Mouse (Mus musculus) liver, adult 2 months (tissue): ENCODE results near the gene Lrfn1. TPM values are rescaled to one million over a fixed set of nuclear protein-coding genes. Genes with fewer than 3 reads are reported as not detected.
A peak's percentile ranks its signal among the peaks of the same experiment; 100 is the strongest.

ENCODE experiments used
- DNase-seq: peaks from one replicate; pipeline ENCODE4 v3.0.0-alpha.2; 2011; ENCODE audit warnings: low read depth, low spot score; ENCODE audit errors: extremely low read depth
- H3K27ac ChIP-seq: fragments of 200-500 bp; replicated peaks from 2 replicates; pipeline ENCODE4 v1.5.1; 2012; ENCODE audit warnings: low read depth, mild to moderate bottlenecking, control low read depth, inconsistent platforms, low read length; ENCODE audit not compliant: insufficient read depth
- H3K27me3 ChIP-seq: fragments of 200-500 bp; 2 replicates; pipeline ENCODE4 v1.6.1; 2012; ENCODE audit warnings: mild to moderate bottlenecking, moderate library complexity, low read length, inconsistent platforms; ENCODE audit not compliant: control insufficient read depth, insufficient read depth
- H3K36me3 ChIP-seq: fragments of 200-500 bp; 2 replicates; pipeline ENCODE4 v1.6.1; 2012; ENCODE audit warnings: low read length, inconsistent platforms; ENCODE audit not compliant: control insufficient read depth, insufficient read depth
- H3K4me1 ChIP-seq: fragments of 200-500 bp; 2 replicates; pipeline ENCODE4 v1.6.1; 2011; ENCODE audit warnings: low read length; ENCODE audit not compliant: control insufficient read depth, insufficient read depth
- H3K4me3 ChIP-seq: fragments of 200-500 bp; 2 replicates; pipeline ENCODE4 v1.5.1; 2011; ENCODE audit warnings: low read depth, mild to moderate bottlenecking, control low read depth, low read length, moderate library complexity; ENCODE audit not compliant: insufficient read depth
- H3K79me2 ChIP-seq: fragments of 200-500 bp; 2 replicates; pipeline ENCODE4 v1.6.1; 2012; ENCODE audit warnings: inconsistent platforms, mild to moderate bottlenecking, low read length, moderate library complexity; ENCODE audit not compliant: control insufficient read depth, insufficient read depth
- H3K9ac ChIP-seq: fragments of 200-500 bp; 2 replicates; pipeline ENCODE4 v1.6.1; 2012; ENCODE audit warnings: low read depth, mild to moderate bottlenecking, control low read depth, inconsistent platforms, low read length
- CTCF ChIP-seq: fragments of 200-500 bp; IDR thresholded peaks from 2 replicates; pipeline ENCODE4 v1.5.1; 2011; ENCODE audit warnings: low read depth, low read length, control low read depth
- POLR2A ChIP-seq: fragments of 200-500 bp; IDR thresholded peaks from 2 replicates; pipeline ENCODE4 v1.6.1; 2011; ENCODE audit warnings: low read length, control low read depth; ENCODE audit not compliant: insufficient read depth; ENCODE audit errors: extremely low read depth
- WGBS: fragments of 180-500 bp; shearing (Covaris S2); methylation state at CpG from one replicate; pipeline ENCODE4 v1.1.7; 2018; 5-methylcytosine and 5-hydroxymethylcytosine counted together
- polyA plus RNA-seq: library from polyadenylated mRNA; depleted of rRNA; stranded (reverse); fragments of >200 nt; gene quantifications from 2 replicates; pipeline ENCODE4 v1.2.3, GENCODE M21; 2012
- total RNA-seq: library from RNA; depleted of rRNA; stranded (reverse); fragments of >200 nt; gene quantifications from 2 replicates; pipeline ENCODE4 v1.2.3, GENCODE M21; 2014

The Lrfn1 gene
- total and polyA plus RNA-seq, 2 experiments = 0.18 to 0.70 TPM

- no peaks in the 10 kb centered on the region for H3K36me3 ChIP-seq
- H3K4me1 ChIP-seq = no peaks in the 10 kb centered on the region
- H3K27ac ChIP-seq = no peak overlapping the region
- no peak for DNase-seq
- no peak overlapping the region for H3K4me3 ChIP-seq
- no peak overlapping the region for H3K9ac ChIP-seq
- 19% methylated on average over 4 of the region's 4 CpGs for WGBS
- no peaks in the 10 kb centered on the region; the same call in 1 of the 2 replicates for H3K27me3 ChIP-seq
- no peaks in the 10 kb centered on the region for H3K79me2 ChIP-seq
- TF ChIP-seq CTCF = no peak
These were observed 32.4 kb downstream of the Lrfn1 start for GRCm38 (mm10) chr7:28484192-28484591.

DNA sequence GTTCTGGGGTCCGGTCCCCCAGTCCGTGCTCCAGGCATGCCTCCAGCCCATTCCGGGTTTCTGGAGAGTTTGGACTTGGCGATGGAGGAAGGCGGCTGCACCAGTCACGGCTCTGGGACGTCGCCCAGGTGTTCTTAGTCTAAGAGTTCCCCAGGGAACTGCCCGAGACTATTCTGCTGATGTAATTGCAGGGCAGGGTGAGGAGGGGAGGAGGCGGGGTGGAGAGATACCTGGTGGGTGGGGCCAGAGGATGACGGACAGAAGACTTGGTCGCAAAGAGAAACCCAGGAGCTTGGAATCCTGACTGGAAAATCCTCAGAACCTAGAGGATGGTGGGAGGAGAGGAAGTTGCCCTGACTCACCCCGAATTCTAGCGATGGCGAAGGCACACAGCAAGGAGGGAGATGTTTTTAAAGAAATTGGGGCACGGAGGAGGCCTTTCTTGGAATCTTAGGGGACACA, 36.3 kb downstream of the Lrfn1 start:
- Histone ChIP-seq H3K9ac (no peak overlapping the region), H3K36me3 (no peaks in the 10 kb centered on the region), H3K79me2 (no peaks in the 10 kb centered on the region), H3K4me1 (no peaks in the 10 kb centered on the region), H3K27me3 (no peaks in the 10 kb centered on the region; the same call in 1 of the 2 replicates), H3K4me3 (no peak overlapping the region), H3K27ac (no peak overlapping the region)
- DNase-seq = no peak
- WGBS = 7% methylated on average over 16 of the region's 16 CpGs
- TF ChIP-seq POLR2A (no peak), CTCF (no peak)

GRCm38 (mm10) chr7:28490410-28490809, 38.6 kb downstream of the Lrfn1 start:
- Histone ChIP-seq H3K36me3 (no peaks in the 10 kb centered on the region), H3K79me2 (no peaks in the 10 kb centered on the region), H3K9ac (no peak overlapping the region), H3K27ac (no peak overlapping the region), H3K27me3 (no peaks in the 10 kb centered on the region; the same call in 1 of the 2 replicates), H3K4me3 (no peak overlapping the region), H3K4me1 (no peaks in the 10 kb centered on the region)
- WGBS = 4% methylated on average over 10 of the region's 10 CpGs
- TF ChIP-seq CTCF (peak; percentile 74), POLR2A (no peak)
- peak; percentile 61 for DNase-seq

- TF ChIP-seq CTCF = no peak
- TF ChIP-seq POLR2A = no peak
- 36% methylated on average over 14 of the region's 14 CpGs for WGBS
These were observed 39.1 kb downstream of the Lrfn1 start for GRCm38 (mm10) chr7:28490903-28491302.

GRCm38 (mm10) chr7:28492310-28492709, 40.5 kb downstream of the Lrfn1 start:
- 95% methylated on average over 8 of the region's 8 CpGs for WGBS
- TF ChIP-seq CTCF (no peak), POLR2A (no peak)
- H3K27me3 ChIP-seq = no peaks in the 10 kb centered on the region; the same call in 1 of the 2 replicates

More at GRCm38 (mm10) chr7:28490903-28491302, 39.1 kb downstream of the Lrfn1 start:
- no peaks in the 10 kb centered on the region; the same call in 1 of the 2 replicates for H3K27me3 ChIP-seq
- H3K4me1 ChIP-seq = no peaks in the 10 kb centered on the region
- H3K79me2 ChIP-seq = no peaks in the 10 kb centered on the region
- H3K36me3 ChIP-seq = no peaks in the 10 kb centered on the region
- H3K9ac ChIP-seq = no peak overlapping the region
- H3K4me3 ChIP-seq = no peak overlapping the region
- H3K27ac ChIP-seq = no peak overlapping the region
- no peak for DNase-seq

DNA sequence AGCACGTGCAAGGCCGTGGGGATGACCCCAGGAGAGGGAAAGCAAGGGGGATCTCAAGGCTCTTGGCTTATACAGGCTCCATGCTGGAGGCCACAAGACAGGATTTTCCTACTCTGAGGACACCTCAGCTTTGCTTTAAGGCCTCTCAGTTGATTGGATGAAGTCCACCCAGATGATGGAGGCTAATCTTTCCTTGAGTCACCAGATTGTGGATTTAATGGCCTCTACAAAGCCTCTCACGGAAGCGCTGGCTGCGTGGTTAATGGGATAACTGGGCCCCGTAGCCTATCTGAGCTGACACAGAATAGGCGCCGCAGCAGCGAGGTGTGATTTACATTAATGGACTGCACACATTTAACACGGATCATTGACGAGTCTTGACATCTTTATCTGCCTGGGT, 43.6 kb downstream of the Lrfn1 start:
- Histone ChIP-seq H3K27ac (no peak overlapping the region), H3K4me1 (no peaks in the 10 kb centered on the region), H3K36me3 (no peaks in the 10 kb centered on the region), H3K9ac (no peak overlapping the region), H3K4me3 (no peak overlapping the region), H3K27me3 (no peaks in the 10 kb centered on the region), H3K79me2 (no peaks in the 10 kb centered on the region)
- WGBS = 81% methylated on average over 11 of the region's 11 CpGs
- no peak for DNase-seq
- TF ChIP-seq POLR2A = no peak
- no peak for TF ChIP-seq CTCF

More at GRCm38 (mm10) chr7:28492310-28492709, 40.5 kb downstream of the Lrfn1 start:
- Histone ChIP-seq H3K36me3 (no peaks in the 10 kb centered on the region), H3K27ac (no peak overlapping the region), H3K9ac (no peak overlapping the region), H3K79me2 (no peaks in the 10 kb centered on the region), H3K4me3 (no peak overlapping the region), H3K4me1 (no peaks in the 10 kb centered on the region)
- DNase-seq = no peak
